Mouse (Mus musculus): Measurements from ENCODE around the gene 4931409K22Rik. TPM values are rescaled to one million over a fixed set of nuclear protein-coding genes. Genes with fewer than 3 reads are reported as not detected.

The 4931409K22Rik gene
- polyA plus RNA-seq, 1 experiment from 2014 or later: not detected

DNA sequence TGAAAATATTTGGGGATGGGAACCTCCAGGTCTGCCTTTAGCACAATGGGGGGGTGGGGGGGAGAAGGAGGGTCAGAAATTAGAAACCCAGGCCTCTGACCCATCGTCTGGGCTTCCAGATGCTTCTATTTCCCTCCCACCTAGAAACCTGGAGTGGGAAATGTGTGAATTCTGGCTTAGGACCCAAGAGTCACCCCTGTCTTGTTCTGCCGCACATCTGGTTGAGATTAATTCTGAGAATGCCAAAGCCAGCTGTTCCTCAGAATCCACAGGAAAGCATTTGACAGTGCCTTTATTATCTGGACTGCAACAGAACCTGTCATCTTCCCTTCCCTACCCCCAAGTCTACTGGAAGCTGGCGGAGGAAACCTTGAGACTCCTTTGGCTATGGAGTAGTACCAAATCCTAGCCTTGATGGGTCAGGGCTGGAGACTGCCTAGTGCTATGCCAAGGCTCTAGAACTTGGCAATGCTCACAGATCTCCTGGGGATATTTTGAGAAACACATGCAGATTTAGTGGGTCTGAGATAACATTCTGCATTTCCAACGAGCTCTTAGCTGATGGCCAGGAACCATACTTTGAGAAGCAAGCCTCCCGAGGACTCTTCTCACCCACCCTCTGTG, 2.9 kb downstream of the 4931409K22Rik start:
- no peaks in the 10 kb centered on the region for H3K9me3 ChIP-seq (ENCODE audit: control insufficient read depth)
- H3K9ac ChIP-seq (ENCODE audit: low read depth, low read length): no peak overlapping the region
- no peaks in the 10 kb centered on the region for H3K36me3 ChIP-seq (ENCODE audit: control insufficient read depth, insufficient read depth)
- no peak overlapping the region for H3K27ac ChIP-seq (ENCODE audit: low read depth, low read length)
- H3K4me2 ChIP-seq (replicated peaks; ENCODE audit: low read depth): no peak overlapping the region
- H3K27me3 ChIP-seq (replicated peaks; ENCODE audit: control insufficient read depth, insufficient read depth, low read length): 0 out of 2 replicates have a peak, but pooled peaks cover 4% of the 10 kb centered on the region
- 74% methylated on average over 5 of the region's 5 CpGs for WGBS
- no peak overlapping the region for H3K4me3 ChIP-seq (ENCODE audit: low read depth, low read length)
- H3K4me1 ChIP-seq (replicated peaks; ENCODE audit: control insufficient read depth, insufficient read depth, low read length): no peaks in the 10 kb centered on the region
- ATAC-seq: no peak
- TF ChIP-seq CTCF (IDR thresholded peaks at IDR 0.05; ENCODE audit: low read depth): no peak

DNA sequence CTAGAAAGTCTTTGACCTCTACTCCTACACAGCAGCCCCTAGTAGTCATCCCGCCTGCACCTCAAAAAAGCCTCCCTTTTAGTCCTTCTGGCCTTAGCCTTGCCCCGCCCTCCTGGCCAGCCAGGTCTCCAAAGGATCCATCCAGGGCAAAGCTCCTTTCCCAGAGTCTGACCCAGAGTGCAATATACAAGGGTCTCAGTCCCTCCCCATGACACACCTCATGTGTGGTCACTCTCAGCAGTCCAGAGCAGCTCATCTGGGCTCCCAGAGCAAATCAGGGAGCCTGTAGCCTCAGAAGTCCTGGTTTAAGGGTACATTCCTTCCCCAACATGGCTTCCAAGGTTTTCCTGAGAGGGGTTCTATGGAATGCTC, 5.3 kb downstream of the 4931409K22Rik start:
- ATAC-seq: no peak
- Histone ChIP-seq H3K36me3 (ENCODE audit: control insufficient read depth, insufficient read depth) (no peaks in the 10 kb centered on the region), H3K4me2 (replicated peaks; ENCODE audit: low read depth) (0 out of 2 replicates have a peak overlapping the region, but pooled peaks have one; percentile 13), H3K4me1 (replicated peaks; ENCODE audit: control insufficient read depth, insufficient read depth, low read length) (no peaks in the 10 kb centered on the region), H3K4me3 (ENCODE audit: low read depth, low read length) (no peak overlapping the region), H3K27ac (ENCODE audit: low read depth, low read length) (no peak overlapping the region), H3K27me3 (replicated peaks; ENCODE audit: control insufficient read depth, insufficient read depth, low read length) (0 out of 2 replicates have a peak, but pooled peaks cover 4% of the 10 kb centered on the region), H3K9me3 (ENCODE audit: control insufficient read depth) (no peaks in the 10 kb centered on the region), H3K9ac (ENCODE audit: low read depth, low read length) (no peak overlapping the region)
- 49% methylated on average over 2 of the region's 2 CpGs for WGBS
- TF ChIP-seq CTCF (IDR thresholded peaks at IDR 0.05; ENCODE audit: low read depth): no peak

GRCm38 (mm10) chr5:24550598-24551316, 5.9 kb downstream of the 4931409K22Rik start:
- 0 out of 2 replicates have a peak, but pooled peaks cover 4% of the 10 kb centered on the region for H3K27me3 ChIP-seq (replicated peaks; ENCODE audit: control insufficient read depth, insufficient read depth, low read length)
- no peaks in the 10 kb centered on the region for H3K4me1 ChIP-seq (replicated peaks; ENCODE audit: control insufficient read depth, insufficient read depth, low read length)
- H3K36me3 ChIP-seq (ENCODE audit: control insufficient read depth, insufficient read depth): no peaks in the 10 kb centered on the region
- 27% methylated on average over 26 of the region's 26 CpGs for WGBS
- no peak overlapping the region for H3K4me3 ChIP-seq (ENCODE audit: low read depth, low read length)
- no peak for TF ChIP-seq CTCF (IDR thresholded peaks at IDR 0.05; ENCODE audit: low read depth)
- H3K27ac ChIP-seq (ENCODE audit: low read depth, low read length): no peak overlapping the region
- H3K9ac ChIP-seq (ENCODE audit: low read depth, low read length): no peak overlapping the region
- no peaks in the 10 kb centered on the region for H3K9me3 ChIP-seq (ENCODE audit: control insufficient read depth)
- peak overlapping the region; percentile 13; the same call in 1 of the 2 replicates for H3K4me2 ChIP-seq (replicated peaks; ENCODE audit: low read depth)
- no peak for ATAC-seq

DNA sequence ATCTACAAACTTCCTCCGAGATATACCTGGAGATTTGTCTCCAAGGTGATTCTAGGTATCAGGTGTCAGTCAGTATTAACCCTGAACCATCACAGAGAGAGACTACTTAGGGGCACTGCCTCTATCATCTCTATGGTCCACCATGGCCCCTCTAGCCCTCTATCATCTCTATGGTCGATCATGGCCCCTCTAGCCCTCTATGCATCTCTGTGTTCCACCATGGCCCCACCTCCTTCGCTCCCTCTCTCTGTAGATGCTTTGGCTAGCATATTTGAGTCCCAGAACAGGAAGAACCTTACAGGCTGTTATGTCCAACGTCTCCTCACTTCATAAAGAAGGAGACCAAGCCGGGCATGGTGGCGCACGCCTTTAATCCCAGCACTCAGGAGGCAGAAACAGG, 14.0 kb downstream of the 4931409K22Rik start:
- ATAC-seq: no peak
- TF ChIP-seq CTCF (IDR thresholded peaks at IDR 0.05; ENCODE audit: low read depth): no peak
- H3K36me3 ChIP-seq (ENCODE audit: control insufficient read depth, insufficient read depth): no peaks in the 10 kb centered on the region
- no peaks in the 10 kb centered on the region for H3K9me3 ChIP-seq (ENCODE audit: control insufficient read depth)
- H3K4me2 ChIP-seq (replicated peaks; ENCODE audit: low read depth): no peak overlapping the region
- H3K4me3 ChIP-seq (ENCODE audit: low read depth, low read length): no peak overlapping the region
- H3K27ac ChIP-seq (ENCODE audit: low read depth, low read length): no peak overlapping the region
- 80% methylated on average over 7 of the region's 7 CpGs for WGBS
- H3K27me3 ChIP-seq (replicated peaks; ENCODE audit: control insufficient read depth, insufficient read depth, low read length): no peaks in the 10 kb centered on the region; the same call in 1 of the 2 replicates
- H3K9ac ChIP-seq (ENCODE audit: low read depth, low read length): no peak overlapping the region
- no peaks in the 10 kb centered on the region for H3K4me1 ChIP-seq (replicated peaks; ENCODE audit: control insufficient read depth, insufficient read depth, low read length)

DNA sequence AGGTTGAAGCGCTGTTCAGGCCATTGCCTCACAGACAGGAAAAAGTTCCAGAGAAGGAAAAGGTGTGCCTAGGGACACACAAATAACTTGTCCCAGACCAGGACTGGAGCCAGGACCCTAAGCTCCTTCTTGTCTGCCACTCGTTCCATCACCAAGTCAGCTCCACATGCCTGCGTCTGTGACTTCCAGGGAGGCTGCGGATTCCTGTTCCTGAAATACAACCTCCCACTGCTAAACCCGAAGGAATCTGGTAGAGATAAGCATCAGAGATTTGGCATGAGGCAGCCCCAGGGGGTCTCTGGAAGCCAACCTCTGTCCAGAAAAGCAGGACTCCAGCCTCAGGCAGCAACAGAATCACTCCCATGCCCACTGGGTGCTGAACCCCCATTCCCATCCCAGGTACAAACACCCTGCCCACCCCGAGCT, 15.5 kb downstream of the 4931409K22Rik start:
- Histone ChIP-seq H3K4me2 (replicated peaks; ENCODE audit: low read depth) (peak overlapping the region; percentile 48), H3K27ac (ENCODE audit: low read depth, low read length) (no peak overlapping the region), H3K36me3 (ENCODE audit: control insufficient read depth, insufficient read depth) (no peaks in the 10 kb centered on the region), H3K9me3 (ENCODE audit: control insufficient read depth) (no peaks in the 10 kb centered on the region), H3K27me3 (replicated peaks; ENCODE audit: control insufficient read depth, insufficient read depth, low read length) (no peaks in the 10 kb centered on the region; the same call in 1 of the 2 replicates), H3K9ac (ENCODE audit: low read depth, low read length) (no peak overlapping the region), H3K4me1 (replicated peaks; ENCODE audit: control insufficient read depth, insufficient read depth, low read length) (no peaks in the 10 kb centered on the region), H3K4me3 (ENCODE audit: low read depth, low read length) (no peak overlapping the region)
- no peak for TF ChIP-seq CTCF (IDR thresholded peaks at IDR 0.05; ENCODE audit: low read depth)
- 14% methylated on average over 6 of the region's 6 CpGs for WGBS
- no peak for ATAC-seq

DNA sequence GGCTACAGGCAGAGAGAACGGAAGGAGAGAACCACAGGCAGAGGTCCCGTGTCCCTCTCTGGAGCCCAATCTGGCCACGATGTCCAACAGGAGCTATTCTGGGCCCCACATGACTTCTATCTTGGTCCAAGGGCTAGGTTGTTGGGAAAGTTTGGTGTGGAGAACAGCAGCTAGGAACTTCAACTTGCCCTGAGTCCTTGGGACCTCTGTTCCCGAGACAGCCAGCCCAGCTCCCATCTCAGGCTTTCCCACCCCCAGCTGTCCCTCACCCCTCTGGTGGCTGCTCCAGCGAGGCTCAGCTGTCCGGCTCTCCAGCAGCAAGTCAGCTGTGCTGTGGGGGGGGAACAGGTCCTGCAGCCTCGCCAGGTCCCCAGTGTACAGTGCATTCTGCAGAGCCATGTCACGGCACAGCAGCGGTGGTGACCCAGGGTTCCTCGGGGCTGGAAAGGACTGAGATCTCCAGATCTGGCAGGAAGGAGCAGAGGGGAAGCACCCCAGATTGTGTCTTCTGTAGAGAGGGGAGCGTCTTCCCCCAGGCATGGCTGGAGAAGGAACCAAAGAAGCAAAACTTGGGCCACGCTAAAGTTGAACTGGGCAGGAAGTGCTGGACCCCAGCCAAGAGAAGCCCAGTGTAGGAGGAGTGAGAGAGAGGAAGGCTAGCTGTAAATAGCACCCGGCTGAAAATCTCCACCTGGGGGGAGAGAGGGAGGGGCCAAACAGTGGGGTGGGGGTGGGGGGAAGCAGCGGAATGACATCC, 16.0 kb downstream of the 4931409K22Rik start, which contains the start of gene Asb10:
Gene Asb10, minus strand, starts transcription at position 592 of the 757 bp plus-strand sequence.
- no peak within 1 kb of the TSS for H3K27ac ChIP-seq (ENCODE audit: low read depth, low read length)
- H3K4me2 ChIP-seq (replicated peaks; ENCODE audit: low read depth): peak within 1 kb of the TSS; percentile 48
- H3K9me3 ChIP-seq (ENCODE audit: control insufficient read depth): no peaks in the 10 kb centered on the region
- H3K4me3 ChIP-seq (ENCODE audit: low read depth, low read length): no peak within 1 kb of the TSS
- no peaks in the 10 kb centered on the region for H3K36me3 ChIP-seq (ENCODE audit: control insufficient read depth, insufficient read depth)
- H3K4me1 ChIP-seq (replicated peaks; ENCODE audit: control insufficient read depth, insufficient read depth, low read length): no peaks in the 10 kb centered on the region
- WGBS: 21% methylated on average over 14 of the region's 14 CpGs
- no peak for ATAC-seq
- no peak for TF ChIP-seq CTCF (IDR thresholded peaks at IDR 0.05; ENCODE audit: low read depth)
- no peak within 1 kb of the TSS for H3K9ac ChIP-seq (ENCODE audit: low read depth, low read length)
- no peaks in the 10 kb centered on the region; the same call in 1 of the 2 replicates for H3K27me3 ChIP-seq (replicated peaks; ENCODE audit: control insufficient read depth, insufficient read depth, low read length)
